Mouse (Mus musculus) forebrain, embryonic 14.5 days (tissue): ENCODE data around the gene Paqr8. TPM values are rescaled to one million over a fixed set of nuclear protein-coding genes. Genes with fewer than 3 reads are reported as not detected.

Experiments
- ATAC-seq: fragments of 200-750 bp; cut with Nextera tagmentation; 2 replicates; pipeline ENCODE4 v1.8.0; 2017; ENCODE audit warnings: mild to moderate bottlenecking, moderate library complexity
- DNase-seq: peaks from one replicate; pipeline ENCODE4 v3.0.0-alpha.2; 2015; ENCODE audit warnings: low spot score
- H3K27ac ChIP-seq: fragments of 300-500 bp; sonication (generic); 2 replicates; pipeline ENCODE4 v1.5.1; 2014; ENCODE audit warnings: low read depth, mild to moderate bottlenecking, control low read depth, low read length, moderate library complexity
- H3K27me3 ChIP-seq: fragments of 300-500 bp; sonication (generic); replicated peaks from 2 replicates; pipeline ENCODE4 v1.6.1; 2014; ENCODE audit warnings: low read length, control low read depth, mixed read lengths; ENCODE audit not compliant: control insufficient read depth, insufficient read depth
- H3K36me3 ChIP-seq: fragments of 300-500 bp; sonication (generic); 2 replicates; pipeline ENCODE4 v1.6.1; 2014; ENCODE audit warnings: low read length, control low read depth; ENCODE audit not compliant: control insufficient read depth, insufficient read depth
- H3K4me1 ChIP-seq: fragments of 300-500 bp; sonication (generic); 2 replicates; pipeline ENCODE4 v1.6.1; 2014; ENCODE audit warnings: antibody characterized with exemption, low read length, control low read depth; ENCODE audit not compliant: control insufficient read depth, insufficient read depth
- H3K4me2 ChIP-seq: fragments of 300-500 bp; sonication (generic); 2 replicates; pipeline ENCODE4 v1.6.1; 2014; ENCODE audit warnings: mild to moderate bottlenecking, control low read depth, low read length
- H3K4me3 ChIP-seq: fragments of 300-500 bp; sonication (generic); 2 replicates; pipeline ENCODE4 v1.5.1; 2014; ENCODE audit warnings: low read depth, low read length, control low read depth
- H3K9ac ChIP-seq: fragments of 300-500 bp; sonication (generic); 2 replicates; pipeline ENCODE4 v1.6.1; 2014; ENCODE audit warnings: mild to moderate bottlenecking, low read length, control low read depth, moderate library complexity
- H3K9me3 ChIP-seq: fragments of 300-500 bp; sonication (generic); replicated peaks from 2 replicates; pipeline ENCODE4 v1.6.1; 2016; ENCODE audit warnings: low read length, control low read depth, mixed read lengths; ENCODE audit not compliant: control insufficient read depth
- WGBS: fragments of 180-500 bp; shearing (Covaris S2); extraction: QIAGEN DNeasy Blood & Tissue Kit; methylation state at CpG from one replicate; pipeline ENCODE4 v1.1.7; 2014; 5-methylcytosine and 5-hydroxymethylcytosine counted together
- polyA plus RNA-seq: library from polyadenylated mRNA; unstranded; fragments of >200 nt; fragmentation: Nextera tagmentation; extraction: Ambion mirVana; gene quantifications from 2 replicates; pipeline ENCODE4 v1.2.1, GENCODE M21; 2014

Paqr8 gene
- polyA plus RNA-seq, 1 experiment from 2014 or later = 18.7 TPM

GRCm38 (mm10) chr1:20900336-20900735 lies 9.9 kb downstream of the Paqr8 start:
- Histone ChIP-seq H3K4me1 (peaks cover 1% of the 10 kb centered on the region; the same call in 1 of the 2 replicates), H3K27ac (no peak overlapping the region), H3K4me2 (no peak overlapping the region), H3K9me3 (no peaks in the 10 kb centered on the region), H3K9ac (no peak overlapping the region), H3K4me3 (no peak overlapping the region), H3K27me3 (no peaks in the 10 kb centered on the region), H3K36me3 (no peaks in the 10 kb centered on the region)
- ATAC-seq (no peak), DNase-seq (no peak)
- 52% methylated on average over 4 of the region's 4 CpGs for WGBS

DNA sequence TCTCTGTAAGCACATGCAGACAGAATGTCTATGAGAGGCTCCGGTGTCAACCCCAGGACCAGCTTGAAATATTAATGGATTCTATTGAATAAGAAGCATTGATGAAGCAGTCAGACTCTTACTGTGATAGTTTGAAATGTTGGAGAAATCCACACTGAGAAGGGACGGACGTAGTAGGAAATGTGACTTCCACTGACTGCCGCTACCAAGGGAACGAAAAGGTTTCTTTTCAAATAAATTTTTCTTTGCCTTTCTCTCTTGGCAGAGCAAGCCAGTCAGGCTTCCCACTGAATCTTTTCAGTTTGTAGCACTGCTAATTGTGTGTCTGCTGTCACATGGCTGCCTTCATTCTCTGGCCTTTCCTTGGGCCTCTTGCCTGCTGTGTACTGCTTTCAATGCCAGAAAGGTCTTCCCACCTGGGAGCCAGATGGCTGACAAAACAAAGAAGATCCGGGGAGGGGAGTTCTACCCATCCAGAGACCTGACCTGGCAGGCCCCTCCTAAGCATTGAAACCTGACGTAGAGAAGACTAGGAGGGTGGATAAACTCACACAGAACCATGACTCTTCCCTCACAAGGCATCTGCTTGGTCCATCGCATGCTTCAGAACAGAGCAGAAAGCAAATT lies 15.2 kb downstream of the Paqr8 start:
- peak; percentile 90 for ATAC-seq
- DNase-seq = peak; percentile 83
- Histone ChIP-seq H3K27me3 (no peaks in the 10 kb centered on the region), H3K4me1 (peaks cover 21% of the 10 kb centered on the region; the same call in 1 of the 2 replicates), H3K4me2 (no peak overlapping the region), H3K9me3 (no peaks in the 10 kb centered on the region), H3K36me3 (no peaks in the 10 kb centered on the region), H3K4me3 (no peak overlapping the region), H3K9ac (no peak overlapping the region), H3K27ac (peak overlapping the region; percentile 65; the same call in 1 of the 2 replicates)
- 30% methylated on average over 8 of the region's 8 CpGs for WGBS

GRCm38 (mm10) chr1:20906128-20906515 lies 15.7 kb downstream of the Paqr8 start:
- peak overlapping the region; percentile 65 for H3K27ac ChIP-seq
- H3K27me3 ChIP-seq = no peaks in the 10 kb centered on the region
- peak; percentile 70 for ATAC-seq
- H3K4me1 ChIP-seq = peaks cover 21% of the 10 kb centered on the region; the same call in 1 of the 2 replicates
- DNase-seq = peak; percentile 76
- no peak overlapping the region for H3K9ac ChIP-seq
- H3K4me2 ChIP-seq = no peak overlapping the region
- WGBS = 67% methylated on average over 9 of the region's 9 CpGs
- no peaks in the 10 kb centered on the region for H3K9me3 ChIP-seq
- H3K4me3 ChIP-seq = no peak overlapping the region
- H3K36me3 ChIP-seq = no peaks in the 10 kb centered on the region

- DNase-seq (peak; percentile 69), ATAC-seq (no peak)
- Histone ChIP-seq H3K27ac (0 out of 2 replicates have a peak overlapping the region, but pooled peaks have one; percentile 27), H3K9me3 (no peaks in the 10 kb centered on the region), H3K4me2 (no peak overlapping the region), H3K4me3 (no peak overlapping the region), H3K27me3 (no peaks in the 10 kb centered on the region), H3K9ac (no peak overlapping the region), H3K36me3 (no peaks in the 10 kb centered on the region), H3K4me1 (peaks cover 27% of the 10 kb centered on the region; the same call in 1 of the 2 replicates)
- WGBS = 9% methylated on average over 4 of the region's 4 CpGs
Observed at GRCm38 (mm10) chr1:20908541-20908940, 18.1 kb downstream of the Paqr8 start.

GRCm38 (mm10) chr1:20912115-20912514 lies 21.7 kb downstream of the Paqr8 start:
- no peak for DNase-seq
- H3K4me1 ChIP-seq = peaks cover 22% of the 10 kb centered on the region; the same call in 1 of the 2 replicates
- ATAC-seq = no peak
- WGBS = 16% methylated on average over 2 of the region's 2 CpGs
- no peaks in the 10 kb centered on the region for H3K9me3 ChIP-seq
- H3K27ac ChIP-seq = 0 out of 2 replicates have a peak overlapping the region, but pooled peaks have one; percentile 21
- peak overlapping the region; percentile 35; the same call in 1 of the 2 replicates for H3K9ac ChIP-seq
- no peak overlapping the region for H3K4me3 ChIP-seq
- H3K4me2 ChIP-seq = no peak overlapping the region
- H3K36me3 ChIP-seq = no peaks in the 10 kb centered on the region
- no peaks in the 10 kb centered on the region for H3K27me3 ChIP-seq

- H3K27ac ChIP-seq = 0 out of 2 replicates have a peak overlapping the region, but pooled peaks have one; percentile 21
- H3K4me2 ChIP-seq = no peak overlapping the region
- H3K9me3 ChIP-seq = no peaks in the 10 kb centered on the region
- H3K4me1 ChIP-seq = peaks cover 18% of the 10 kb centered on the region; the same call in 1 of the 2 replicates
- 52% methylated on average over 13 of the region's 13 CpGs for WGBS
- peak overlapping the region; percentile 35; the same call in 1 of the 2 replicates for H3K9ac ChIP-seq
- H3K4me3 ChIP-seq = no peak overlapping the region
- no peaks in the 10 kb centered on the region for H3K27me3 ChIP-seq
- no peak for ATAC-seq
- H3K36me3 ChIP-seq = no peaks in the 10 kb centered on the region
- no peak for DNase-seq
Observed at GRCm38 (mm10) chr1:20912527-20913171, 22.2 kb downstream of the Paqr8 start.

DNA sequence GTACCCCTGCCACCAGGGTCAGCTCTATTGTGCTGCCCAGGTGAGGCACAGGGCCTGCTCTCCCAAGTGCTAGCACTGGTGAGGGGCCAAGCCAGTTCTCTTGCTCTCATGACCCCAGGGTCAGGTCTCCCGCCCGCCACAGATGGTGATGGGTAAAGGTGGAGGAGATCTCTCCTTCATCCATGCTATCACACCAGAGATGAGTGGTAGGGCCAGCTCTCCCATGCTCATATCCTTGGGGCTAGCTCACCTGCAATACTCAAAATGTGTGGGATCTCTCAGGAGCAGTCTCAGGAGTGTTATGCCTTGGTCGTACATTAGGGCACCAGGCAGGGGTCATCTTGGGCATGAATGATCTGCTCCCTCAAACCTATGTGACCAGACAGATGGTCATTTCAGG lies 24.4 kb downstream of the Paqr8 start:
- H3K9ac ChIP-seq = no peak overlapping the region
- DNase-seq (no peak), ATAC-seq (no peak)
- H3K4me1 ChIP-seq = peaks cover 6% of the 10 kb centered on the region; the same call in 1 of the 2 replicates
- no peaks in the 10 kb centered on the region for H3K9me3 ChIP-seq
- no peaks in the 10 kb centered on the region for H3K36me3 ChIP-seq
- no peak overlapping the region for H3K4me3 ChIP-seq
- H3K4me2 ChIP-seq = no peak overlapping the region
- no peak overlapping the region for H3K27ac ChIP-seq
- 98% methylated on average over 3 of the region's 3 CpGs for WGBS
- no peaks in the 10 kb centered on the region for H3K27me3 ChIP-seq

GRCm38 (mm10) chr1:20915608-20916007 lies 25.2 kb downstream of the Paqr8 start:
- WGBS = 89% methylated on average over 5 of the region's 5 CpGs
- DNase-seq (no peak), ATAC-seq (no peak)
- Histone ChIP-seq H3K9ac (no peak overlapping the region), H3K4me1 (peaks cover 6% of the 10 kb centered on the region; the same call in 1 of the 2 replicates), H3K4me3 (no peak overlapping the region), H3K4me2 (no peak overlapping the region), H3K27ac (no peak overlapping the region), H3K27me3 (no peaks in the 10 kb centered on the region), H3K9me3 (no peaks in the 10 kb centered on the region), H3K36me3 (no peaks in the 10 kb centered on the region)
